Mouse (Mus musculus) heart, embryonic 16.5 days (tissue): ENCODE measurements at regions not wholly inside any gene's neighbourhood (a gene's known extent, or its start where the extent isn't known, plus 50 kb on each side); places are given as distances from the start of the nearest gene placed in this dataset.

Source experiments
- ATAC-seq: fragments of 200-750 bp; cut with Nextera tagmentation; replicated peaks from 2 replicates; pipeline ENCODE4 v1.8.0; 2017; ENCODE audit warnings: moderate number of reproducible peaks; ENCODE audit not compliant: insufficient read depth, low FRiP score; ENCODE audit errors: extremely low read depth
- H3K27ac ChIP-seq: fragments of 300-500 bp; sonication (generic); 2 replicates; pipeline ENCODE4 v1.5.1; 2014; ENCODE audit warnings: mild to moderate bottlenecking, low read length, control low read depth, moderate library complexity
- H3K27me3 ChIP-seq: fragments of 300-500 bp; sonication (generic); 2 replicates; pipeline ENCODE4 v1.6.1; 2014; ENCODE audit warnings: low read length, mixed read lengths; ENCODE audit not compliant: control insufficient read depth, insufficient read depth
- H3K36me3 ChIP-seq: fragments of 300-500 bp; sonication (generic); 2 replicates; pipeline ENCODE4 v1.6.1; 2014; ENCODE audit not compliant: control insufficient read depth, insufficient read depth
- H3K4me1 ChIP-seq: fragments of 300-500 bp; sonication (generic); 2 replicates; pipeline ENCODE4 v1.6.1; 2014; ENCODE audit warnings: low read length, mixed read lengths; ENCODE audit not compliant: control insufficient read depth, insufficient read depth
- H3K4me2 ChIP-seq: fragments of 300-500 bp; sonication (generic); 2 replicates; pipeline ENCODE4 v1.6.1; 2014; ENCODE audit warnings: low read depth, mild to moderate bottlenecking, control low read depth, low read length
- H3K4me3 ChIP-seq: fragments of 300-500 bp; sonication (generic); 2 replicates; pipeline ENCODE4 v1.5.1; 2014; ENCODE audit warnings: mild to moderate bottlenecking, control low read depth, low read length
- H3K9ac ChIP-seq: fragments of 300-500 bp; sonication (generic); 2 replicates; pipeline ENCODE4 v1.6.1; 2014; ENCODE audit warnings: low read length, control low read depth
- H3K9me3 ChIP-seq: fragments of 300-500 bp; sonication (generic); replicated peaks from 2 replicates; pipeline ENCODE4 v1.6.1; 2016; ENCODE audit warnings: low read length; ENCODE audit not compliant: control insufficient read depth
- WGBS: fragments of 180-500 bp; shearing (Covaris S2); extraction: QIAGEN DNeasy Blood & Tissue Kit; methylation state at CpG from one replicate; pipeline ENCODE4 v1.1.7; 2014; 5-methylcytosine and 5-hydroxymethylcytosine counted together

DNA sequence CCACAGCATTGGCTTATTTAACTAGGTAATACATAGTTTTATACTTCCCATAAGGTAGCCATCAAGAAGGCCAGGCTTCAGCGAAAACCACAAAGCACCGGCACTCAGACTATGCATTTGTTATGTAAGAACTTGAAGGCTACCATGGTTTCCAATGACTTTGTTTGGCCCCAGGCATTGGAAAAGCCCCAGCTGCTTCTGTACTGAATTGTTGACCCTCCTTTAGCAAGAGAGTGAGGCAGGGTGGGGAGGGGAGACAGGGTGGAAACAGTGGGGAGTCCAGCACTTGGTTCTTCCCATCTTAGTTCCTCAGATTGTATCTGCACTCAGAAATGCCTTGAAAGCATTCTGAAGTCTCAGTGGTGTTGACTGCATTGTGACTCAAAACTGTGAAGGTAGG is 168.3 kb upstream of the Camk1g start:
- ATAC-seq, result no peak
- 86% methylated on average over 2 of the region's 2 CpGs for WGBS
- Histone ChIP-seq H3K4me2 (no peak overlapping the region), H3K36me3 (no peaks in the 10 kb centered on the region), H3K9ac (no peak overlapping the region), H3K9me3 (no peaks in the 10 kb centered on the region), H3K4me3 (no peak overlapping the region), H3K4me1 (0 out of 2 replicates have a peak, but pooled peaks cover 3% of the 10 kb centered on the region), H3K27me3 (no peaks in the 10 kb centered on the region), H3K27ac (no peak overlapping the region)

DNA sequence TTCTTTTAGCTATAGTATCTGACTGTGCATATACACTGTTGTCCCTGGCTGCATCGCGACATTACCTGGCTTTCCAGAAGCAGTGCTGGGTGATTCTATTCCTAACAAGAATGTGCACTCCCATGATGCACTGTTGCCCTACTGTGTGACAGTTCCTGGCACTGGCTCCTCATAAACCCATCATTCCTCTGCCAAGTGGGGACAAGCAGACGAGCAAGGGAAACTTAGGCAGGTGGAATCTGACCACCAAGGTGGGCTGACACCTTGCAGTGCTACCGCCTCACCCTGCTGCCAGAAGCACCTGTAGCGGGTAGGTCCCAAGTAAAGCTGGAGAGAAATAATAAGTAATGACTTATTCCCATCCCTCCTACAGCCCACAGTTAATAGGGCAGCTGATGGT is 167.5 kb upstream of the Camk1g start:
- Histone ChIP-seq H3K9ac (no peak overlapping the region), H3K36me3 (no peaks in the 10 kb centered on the region), H3K27me3 (no peaks in the 10 kb centered on the region), H3K9me3 (no peaks in the 10 kb centered on the region), H3K27ac (no peak overlapping the region), H3K4me1 (0 out of 2 replicates have a peak, but pooled peaks cover 3% of the 10 kb centered on the region), H3K4me3 (no peak overlapping the region), H3K4me2 (no peak overlapping the region)
- 80% methylated on average over 5 of the region's 5 CpGs for WGBS
- ATAC-seq, result no peak

DNA sequence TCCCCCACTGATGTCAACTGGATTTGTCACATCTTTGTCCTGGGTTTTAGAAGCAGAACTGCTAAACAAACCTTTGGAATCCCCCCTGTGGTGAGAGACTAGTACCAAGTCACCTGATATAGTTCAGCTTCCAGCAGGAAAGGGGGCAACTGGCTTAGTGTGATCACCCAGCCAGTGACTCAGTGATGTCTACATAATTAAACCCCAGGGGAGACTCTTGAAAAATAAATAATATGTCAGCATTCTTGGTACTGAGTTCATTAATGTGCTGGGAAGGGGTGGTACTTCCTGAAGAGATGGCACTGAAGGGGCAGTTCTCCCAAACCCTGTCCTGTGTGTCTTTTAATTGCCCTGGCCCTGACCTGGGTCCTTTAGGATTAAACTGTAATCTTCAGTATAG is 166.5 kb upstream of the Camk1g start:
- H3K4me2 ChIP-seq, result no peak overlapping the region
- no peak overlapping the region for H3K4me3 ChIP-seq
- H3K4me1 ChIP-seq, result no peaks in the 10 kb centered on the region
- ATAC-seq, result no peak
- no peaks in the 10 kb centered on the region for H3K27me3 ChIP-seq
- H3K9me3 ChIP-seq, result no peaks in the 10 kb centered on the region
- H3K27ac ChIP-seq, result no peak overlapping the region
- no peaks in the 10 kb centered on the region for H3K36me3 ChIP-seq
- H3K9ac ChIP-seq, result no peak overlapping the region

DNA sequence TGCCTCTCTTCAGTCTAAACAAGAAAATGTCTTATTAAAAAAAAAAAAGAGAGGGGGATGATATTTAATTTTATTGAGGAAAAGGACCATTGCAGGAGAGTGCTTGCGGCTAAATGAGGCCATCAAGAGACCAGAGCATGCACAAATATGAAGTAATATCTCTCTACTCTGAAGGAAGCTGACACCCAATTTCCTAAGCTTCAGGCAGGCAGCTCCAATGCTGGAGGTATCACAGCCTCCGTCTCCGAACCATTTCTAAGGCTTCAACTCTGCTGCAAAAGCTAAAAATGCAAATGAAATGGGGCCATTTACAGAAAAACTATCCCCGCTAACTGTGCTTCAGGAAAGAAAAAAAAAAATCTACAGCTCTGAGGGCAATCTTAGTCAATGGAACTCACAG is 164.4 kb upstream of the Camk1g start:
- Histone ChIP-seq H3K36me3 (no peaks in the 10 kb centered on the region), H3K4me1 (no peaks in the 10 kb centered on the region), H3K4me3 (no peak overlapping the region), H3K4me2 (no peak overlapping the region), H3K27ac (no peak overlapping the region), H3K9me3 (no peaks in the 10 kb centered on the region), H3K9ac (no peak overlapping the region), H3K27me3 (no peaks in the 10 kb centered on the region)
- no peak for ATAC-seq
- WGBS, result 79% methylated on average over 4 of the region's 4 CpGs

DNA sequence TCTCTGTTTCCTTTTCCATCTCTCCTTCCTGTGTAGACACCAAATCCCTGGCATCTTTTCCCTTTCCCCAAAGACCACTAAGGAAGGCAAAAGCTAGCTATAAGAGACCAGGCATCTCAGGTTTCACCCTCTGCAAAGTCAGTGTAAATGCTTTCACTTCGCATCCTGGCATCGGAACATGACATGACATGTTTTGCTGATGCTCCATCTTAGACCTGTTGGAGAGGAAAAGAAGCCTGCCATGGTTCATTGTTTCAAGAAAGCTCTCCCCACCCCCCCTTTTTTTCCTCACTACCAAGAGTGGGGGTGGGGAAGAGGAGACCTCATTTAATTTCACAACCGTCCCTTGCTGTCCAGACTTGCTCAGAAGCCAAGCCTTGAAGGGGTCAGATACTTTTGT is 156.4 kb upstream of the Camk1g start:
- Histone ChIP-seq H3K4me2 (no peak overlapping the region), H3K36me3 (no peaks in the 10 kb centered on the region), H3K27me3 (no peaks in the 10 kb centered on the region), H3K4me3 (no peak overlapping the region), H3K9me3 (peaks cover 3% of the 10 kb centered on the region; the same call in 1 of the 2 replicates), H3K27ac (no peak overlapping the region), H3K4me1 (no peaks in the 10 kb centered on the region), H3K9ac (no peak overlapping the region)
- WGBS, result 55% methylated on average over 3 of the region's 3 CpGs
- no peak for ATAC-seq

DNA sequence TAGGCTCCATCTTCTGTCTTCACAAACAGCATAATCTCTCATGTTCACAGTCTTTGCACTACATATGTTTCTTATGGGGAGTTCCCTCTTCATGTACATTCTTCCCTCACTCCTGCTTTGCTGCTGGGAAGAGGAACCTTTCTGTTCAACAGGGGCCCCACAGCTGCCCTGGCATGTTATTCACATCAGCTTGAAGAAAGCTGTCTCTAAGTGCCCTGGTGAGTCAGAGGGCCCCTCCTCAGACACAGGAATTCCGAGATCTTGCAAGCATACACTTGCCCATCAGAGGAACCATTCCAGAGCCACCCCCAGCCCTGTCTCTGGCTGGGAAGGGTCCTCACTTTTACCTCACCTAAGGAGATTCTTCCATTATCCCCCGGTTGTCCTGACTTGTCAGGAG is 151.9 kb upstream of the Camk1g start:
- Histone ChIP-seq H3K4me1 (no peaks in the 10 kb centered on the region), H3K9ac (no peak overlapping the region), H3K27me3 (no peaks in the 10 kb centered on the region), H3K9me3 (no peaks in the 10 kb centered on the region), H3K27ac (no peak overlapping the region), H3K36me3 (no peaks in the 10 kb centered on the region), H3K4me2 (no peak overlapping the region), H3K4me3 (no peak overlapping the region)
- WGBS, result 42% methylated on average over 2 of the region's 2 CpGs
- no peak for ATAC-seq

DNA sequence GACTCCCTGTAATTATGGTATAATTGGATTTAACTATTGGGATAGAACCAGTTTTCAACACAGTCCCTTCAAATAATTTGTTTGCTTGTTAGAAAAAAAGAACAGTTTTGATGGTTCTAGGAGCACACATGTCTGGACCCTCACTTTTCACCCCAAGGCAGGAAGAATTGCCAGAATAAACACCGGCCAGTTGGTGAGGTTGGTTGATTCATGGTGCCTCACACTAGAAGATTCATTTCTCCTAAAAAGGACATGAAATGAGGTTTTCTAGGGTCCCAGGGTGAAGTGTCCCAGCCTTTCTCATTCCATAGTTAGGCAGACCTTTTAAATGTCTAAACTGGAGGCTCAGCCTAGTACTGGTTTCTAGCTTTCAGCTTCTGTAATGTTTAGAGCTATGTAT is 148.7 kb upstream of the Camk1g start:
- H3K4me2 ChIP-seq, result no peak overlapping the region
- no peaks in the 10 kb centered on the region for H3K36me3 ChIP-seq
- H3K27me3 ChIP-seq, result no peaks in the 10 kb centered on the region
- H3K4me3 ChIP-seq, result no peak overlapping the region
- WGBS, result 86% methylated on average over 1 of the region's 1 CpGs
- H3K4me1 ChIP-seq, result no peaks in the 10 kb centered on the region; the same call in 1 of the 2 replicates
- H3K9me3 ChIP-seq, result no peaks in the 10 kb centered on the region
- ATAC-seq, result no peak
- H3K27ac ChIP-seq, result no peak overlapping the region
- no peak overlapping the region for H3K9ac ChIP-seq

DNA sequence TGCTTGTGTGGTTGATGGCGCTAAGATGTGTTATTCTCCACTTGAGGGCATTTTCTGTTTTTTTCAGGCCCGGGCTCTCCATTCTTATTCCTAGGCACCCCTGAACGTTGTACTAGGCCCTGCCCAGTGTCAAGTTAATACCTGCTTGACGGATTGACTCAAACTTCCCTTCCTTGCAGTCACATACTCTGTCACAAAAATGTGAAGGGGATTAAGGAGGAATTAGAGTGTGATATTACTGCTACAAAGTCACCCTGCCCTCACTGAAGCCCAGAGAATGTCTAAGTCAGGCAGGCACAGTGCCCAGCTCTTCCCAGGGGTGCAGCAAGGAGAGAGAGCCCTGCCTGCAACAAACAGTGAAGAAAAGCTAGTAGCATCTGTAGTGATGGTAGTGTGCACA is 147.9 kb upstream of the Camk1g start:
- Histone ChIP-seq H3K9me3 (no peaks in the 10 kb centered on the region), H3K4me1 (no peaks in the 10 kb centered on the region; the same call in 1 of the 2 replicates), H3K27me3 (no peaks in the 10 kb centered on the region), H3K9ac (no peak overlapping the region), H3K36me3 (no peaks in the 10 kb centered on the region), H3K4me3 (no peak overlapping the region), H3K4me2 (no peak overlapping the region), H3K27ac (no peak overlapping the region)
- 51% methylated on average over 4 of the region's 4 CpGs for WGBS
- no peak for ATAC-seq

DNA sequence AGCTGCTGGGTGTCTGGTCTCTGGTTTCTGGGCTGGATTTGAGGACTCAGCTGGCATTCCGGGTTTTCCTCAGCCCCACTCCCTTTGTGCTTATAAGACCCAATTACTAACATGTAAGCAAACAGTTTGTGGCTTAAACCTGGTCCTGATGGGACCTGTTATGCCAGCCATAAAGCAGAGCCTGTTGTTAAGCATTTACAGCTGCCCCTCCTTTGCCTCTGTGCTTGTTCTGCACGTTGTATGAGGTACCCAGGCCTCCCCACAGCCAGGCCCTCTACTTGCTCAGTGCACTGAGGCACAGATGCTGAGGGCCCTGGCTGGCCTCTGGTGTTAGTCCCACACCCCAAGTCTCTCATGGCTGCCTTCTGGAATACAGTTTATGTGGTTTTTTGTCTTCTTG is 147.2 kb upstream of the Camk1g start:
- no peaks in the 10 kb centered on the region; the same call in 1 of the 2 replicates for H3K4me1 ChIP-seq
- H3K4me3 ChIP-seq, result no peak overlapping the region
- H3K9ac ChIP-seq, result no peak overlapping the region
- no peak overlapping the region for H3K27ac ChIP-seq
- H3K4me2 ChIP-seq, result no peak overlapping the region
- no peaks in the 10 kb centered on the region for H3K36me3 ChIP-seq
- no peaks in the 10 kb centered on the region for H3K9me3 ChIP-seq
- ATAC-seq, result no peak
- no peaks in the 10 kb centered on the region for H3K27me3 ChIP-seq
- 83% methylated on average over 2 of the region's 2 CpGs for WGBS

DNA sequence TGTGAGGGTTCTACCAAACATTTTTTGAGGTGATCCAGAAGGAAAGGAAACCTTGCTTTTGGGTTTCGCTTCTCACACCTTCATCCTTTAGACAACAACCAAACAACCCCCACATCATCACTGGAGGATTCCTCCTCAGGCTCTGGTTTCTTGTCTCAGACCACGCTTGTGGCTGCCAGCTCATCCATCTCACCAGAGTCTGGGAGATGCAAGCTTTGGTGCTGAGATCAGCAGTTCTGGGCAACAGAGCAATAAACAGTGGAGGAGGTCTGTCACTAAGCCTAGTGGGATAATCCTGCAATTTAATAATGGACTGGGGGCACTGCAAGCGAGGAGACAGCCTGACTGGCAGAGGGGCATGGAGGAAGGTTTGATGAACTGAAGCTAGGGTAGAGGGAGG is 146.3 kb upstream of the Camk1g start:
- ATAC-seq, result no peak
- H3K9ac ChIP-seq, result no peak overlapping the region
- H3K4me2 ChIP-seq, result no peak overlapping the region
- no peak overlapping the region for H3K4me3 ChIP-seq
- 68% methylated on average over 3 of the region's 3 CpGs for WGBS
- H3K4me1 ChIP-seq, result no peaks in the 10 kb centered on the region; the same call in 1 of the 2 replicates
- no peak overlapping the region for H3K27ac ChIP-seq
- H3K9me3 ChIP-seq, result no peaks in the 10 kb centered on the region
- no peaks in the 10 kb centered on the region for H3K27me3 ChIP-seq
- H3K36me3 ChIP-seq, result no peaks in the 10 kb centered on the region
